Mouse (Mus musculus): Measurements from ENCODE around the gene Aplp1.

- TF ChIP-seq CTCF (IDR thresholded peaks at IDR 0.05; ENCODE audit: low read depth, low read length) (peak; percentile 56), POLR2A (IDR thresholded peaks at IDR 0.05; ENCODE audit: insufficient read depth, low read length) (no peak)
Observed at GRCm38 (mm10) chr7:30490251-30490956, 45.1 kb upstream of the Aplp1 start.
